Mouse (Mus musculus): ENCODE data around the gene Lrp8. TPM values are rescaled to one million over a fixed set of nuclear protein-coding genes. Genes with fewer than 3 reads are reported as not detected.
A peak's percentile ranks its signal among the peaks of the same experiment; 100 is the strongest.

The Lrp8 gene
- 48.8 and 62.8 TPM in 2 replicates for polyA plus RNA-seq (2015; fragmentation: Nextera tagmentation; extraction: Ambion mirVana)

DNA sequence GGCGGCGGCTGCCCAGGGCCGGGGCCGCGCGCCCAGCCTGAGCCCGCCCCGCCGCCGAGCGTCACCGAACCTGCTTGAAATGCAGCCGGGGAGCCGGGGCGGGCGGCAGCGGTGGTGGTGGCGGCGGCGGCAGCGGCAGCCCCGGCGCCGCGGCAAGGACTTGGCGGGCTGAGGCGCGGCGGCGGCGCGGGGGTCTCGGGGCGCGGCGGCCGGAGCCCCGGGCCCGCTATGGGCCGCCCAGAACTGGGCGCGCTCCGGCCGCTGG lies at the start of gene Lrp8:
Gene Lrp8 (plus strand): TSS at position 77 of the 265 bp plus-strand sequence.
- ATAC-seq (ENCODE audit: low FRiP score), result no peak; the same call in 1 of the 2 replicates
- H3K9ac ChIP-seq (replicated peaks), result peak within 1 kb of the TSS; percentile 95
- peak within 1 kb of the TSS; percentile 87 for H3K4me3 ChIP-seq (replicated peaks)
- H3K36me3 ChIP-seq, result peaks cover 6% of the 10 kb centered on the region; the same call in 1 of the 2 replicates
- H3K9me3 ChIP-seq (replicated peaks), result no peaks in the 10 kb centered on the region
- H3K4me1 ChIP-seq, result peaks cover 53% of the 10 kb centered on the region
- H3K27me3 ChIP-seq (replicated peaks), result no peaks in the 10 kb centered on the region
- peak within 1 kb of the TSS; percentile 92 for H3K4me2 ChIP-seq
- under 1% methylated on average over 25 of the region's 44 CpGs for WGBS
- peak within 1 kb of the TSS; percentile 99 for H3K27ac ChIP-seq (replicated peaks)

GRCm38 (mm10) chr4:107756222-107756621 lies 45.8 kb upstream of the Lrp8 start:
- H3K4me3 ChIP-seq (replicated peaks), result no peak overlapping the region
- no peaks in the 10 kb centered on the region for H3K9me3 ChIP-seq (replicated peaks)
- H3K4me1 ChIP-seq, result peaks cover 32% of the 10 kb centered on the region
- no peak overlapping the region for H3K4me2 ChIP-seq
- H3K27me3 ChIP-seq (replicated peaks), result no peaks in the 10 kb centered on the region
- no peak overlapping the region for H3K9ac ChIP-seq (replicated peaks)
- no peaks in the 10 kb centered on the region for H3K36me3 ChIP-seq
- no peak for ATAC-seq (ENCODE audit: low FRiP score)
- 13% methylated on average over 10 of the region's 10 CpGs for WGBS
- no peak overlapping the region for H3K27ac ChIP-seq (replicated peaks)

- ATAC-seq (ENCODE audit: low FRiP score), result no peak
- H3K4me1 ChIP-seq, result peaks cover 32% of the 10 kb centered on the region
- no peaks in the 10 kb centered on the region for H3K36me3 ChIP-seq
- H3K9ac ChIP-seq (replicated peaks), result no peak overlapping the region
- WGBS, result 59% methylated on average over 15 of the region's 15 CpGs
- H3K4me2 ChIP-seq, result no peak overlapping the region
- H3K9me3 ChIP-seq (replicated peaks), result no peaks in the 10 kb centered on the region
- H3K4me3 ChIP-seq (replicated peaks), result no peak overlapping the region
- H3K27me3 ChIP-seq (replicated peaks), result no peaks in the 10 kb centered on the region
- H3K27ac ChIP-seq (replicated peaks), result no peak overlapping the region
Measured at GRCm38 (mm10) chr4:107757487-107758470, 44.3 kb upstream of the Lrp8 start.

DNA sequence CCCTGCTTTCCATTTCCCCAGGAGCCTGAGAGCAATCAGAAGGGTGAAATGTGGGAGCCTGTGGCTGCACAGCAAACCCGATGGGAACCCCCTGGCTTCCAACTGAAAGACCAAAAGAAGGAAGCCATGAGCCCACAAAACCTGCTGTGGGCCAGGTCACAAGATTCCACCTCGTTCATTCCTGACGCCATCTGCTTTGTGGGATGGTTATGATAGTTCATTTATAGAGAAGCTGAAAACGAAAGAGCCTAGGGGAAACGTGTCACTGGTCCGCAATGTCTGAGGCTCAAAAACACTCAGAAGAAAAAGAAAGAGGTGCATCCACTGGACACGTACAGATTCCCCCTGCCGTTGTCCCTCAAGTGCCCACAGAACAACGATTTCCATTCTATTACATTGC lies 43.1 kb upstream of the Lrp8 start:
- Histone ChIP-seq H3K9me3 (replicated peaks) (no peaks in the 10 kb centered on the region), H3K27me3 (replicated peaks) (no peaks in the 10 kb centered on the region), H3K9ac (replicated peaks) (no peak overlapping the region), H3K4me2 (no peak overlapping the region), H3K36me3 (no peaks in the 10 kb centered on the region), H3K4me3 (replicated peaks) (no peak overlapping the region), H3K27ac (replicated peaks) (no peak overlapping the region), H3K4me1 (peaks cover 28% of the 10 kb centered on the region)
- ATAC-seq (ENCODE audit: low FRiP score), result no peak
- WGBS, result 82% methylated on average over 9 of the region's 9 CpGs

GRCm38 (mm10) chr4:107763001-107763400 lies 39.1 kb upstream of the Lrp8 start:
- 67% methylated on average over 3 of the region's 3 CpGs for WGBS
- no peak overlapping the region for H3K4me2 ChIP-seq
- H3K27me3 ChIP-seq (replicated peaks), result no peaks in the 10 kb centered on the region

GRCm38 (mm10) chr4:107763598-107763997 lies 38.5 kb upstream of the Lrp8 start:
- Histone ChIP-seq H3K27ac (replicated peaks) (no peak overlapping the region), H3K4me2 (no peak overlapping the region), H3K9ac (replicated peaks) (no peak overlapping the region), H3K4me3 (replicated peaks) (no peak overlapping the region), H3K27me3 (replicated peaks) (no peaks in the 10 kb centered on the region), H3K36me3 (no peaks in the 10 kb centered on the region), H3K9me3 (replicated peaks) (no peaks in the 10 kb centered on the region), H3K4me1 (peaks cover 5% of the 10 kb centered on the region)
- 98% methylated on average over 2 of the region's 2 CpGs for WGBS
- ATAC-seq (ENCODE audit: low FRiP score), result no peak

More at GRCm38 (mm10) chr4:107763001-107763400, 39.1 kb upstream of the Lrp8 start:
- ATAC-seq (ENCODE audit: low FRiP score), result no peak
- H3K36me3 ChIP-seq, result no peaks in the 10 kb centered on the region
- H3K4me3 ChIP-seq (replicated peaks), result no peak overlapping the region
- no peaks in the 10 kb centered on the region for H3K9me3 ChIP-seq (replicated peaks)
- H3K27ac ChIP-seq (replicated peaks), result no peak overlapping the region
- H3K4me1 ChIP-seq, result peaks cover 10% of the 10 kb centered on the region
- no peak overlapping the region for H3K9ac ChIP-seq (replicated peaks)

DNA sequence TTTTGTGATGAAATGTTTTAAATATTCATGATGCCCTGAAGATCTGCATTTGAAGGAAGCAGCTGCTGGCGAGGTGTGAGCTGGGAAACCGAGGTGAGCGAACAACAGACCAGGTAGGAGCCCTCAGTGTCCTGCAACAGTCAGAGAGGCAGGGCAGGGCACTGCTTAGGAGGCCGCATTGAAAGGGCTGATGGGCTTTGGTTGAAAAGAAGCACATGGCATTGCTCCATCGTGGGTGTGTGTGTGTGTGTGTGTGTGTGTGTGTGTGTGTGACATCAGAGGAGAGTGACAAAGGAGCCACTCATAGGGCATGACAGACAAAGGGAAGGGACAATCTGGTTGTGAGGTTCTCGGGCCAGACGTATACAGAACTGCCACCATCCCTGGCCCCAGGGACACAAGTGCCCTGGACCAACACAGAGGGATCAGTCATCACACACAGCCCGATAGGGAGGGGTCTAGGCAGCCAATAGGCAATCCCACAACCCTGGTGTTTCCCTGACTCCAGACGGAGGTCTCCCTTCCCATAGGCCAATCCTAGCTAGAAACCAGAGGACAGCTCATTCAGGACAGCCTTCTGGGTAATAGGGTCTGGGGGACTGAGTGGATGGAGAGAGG lies 36.8 kb upstream of the Lrp8 start:
- Histone ChIP-seq H3K4me3 (replicated peaks) (no peak overlapping the region), H3K4me1 (peaks cover 5% of the 10 kb centered on the region), H3K36me3 (no peaks in the 10 kb centered on the region), H3K9ac (replicated peaks) (no peak overlapping the region), H3K27me3 (replicated peaks) (no peaks in the 10 kb centered on the region), H3K9me3 (replicated peaks) (no peaks in the 10 kb centered on the region), H3K27ac (replicated peaks) (no peak overlapping the region), H3K4me2 (no peak overlapping the region)
- WGBS, result 45% methylated on average over 9 of the region's 9 CpGs
- ATAC-seq (ENCODE audit: low FRiP score), result no peak

- H3K4me2 ChIP-seq, result no peak overlapping the region
- no peak overlapping the region for H3K4me3 ChIP-seq (replicated peaks)
- no peak overlapping the region for H3K9ac ChIP-seq (replicated peaks)
- ATAC-seq (ENCODE audit: low FRiP score), result no peak
- H3K36me3 ChIP-seq, result no peaks in the 10 kb centered on the region
- no peaks in the 10 kb centered on the region for H3K9me3 ChIP-seq (replicated peaks)
- no peak overlapping the region for H3K27ac ChIP-seq (replicated peaks)
- no peaks in the 10 kb centered on the region for H3K27me3 ChIP-seq (replicated peaks)
- WGBS, result 23% methylated on average over 5 of the region's 5 CpGs
- peaks cover 5% of the 10 kb centered on the region for H3K4me1 ChIP-seq
Measured at GRCm38 (mm10) chr4:107766182-107766581, 35.9 kb upstream of the Lrp8 start.

GRCm38 (mm10) chr4:107772122-107772825 lies 29.8 kb upstream of the Lrp8 start:
- H3K4me2 ChIP-seq, result no peak overlapping the region
- H3K9ac ChIP-seq (replicated peaks), result no peak overlapping the region
- 55% methylated on average over 16 of the region's 16 CpGs for WGBS
- no peak overlapping the region for H3K4me3 ChIP-seq (replicated peaks)
- H3K36me3 ChIP-seq, result no peaks in the 10 kb centered on the region
- H3K9me3 ChIP-seq (replicated peaks), result no peaks in the 10 kb centered on the region
- no peak for ATAC-seq (ENCODE audit: low FRiP score)
- H3K27me3 ChIP-seq (replicated peaks), result no peaks in the 10 kb centered on the region
- H3K27ac ChIP-seq (replicated peaks), result no peak overlapping the region
- peaks cover 21% of the 10 kb centered on the region for H3K4me1 ChIP-seq

DNA sequence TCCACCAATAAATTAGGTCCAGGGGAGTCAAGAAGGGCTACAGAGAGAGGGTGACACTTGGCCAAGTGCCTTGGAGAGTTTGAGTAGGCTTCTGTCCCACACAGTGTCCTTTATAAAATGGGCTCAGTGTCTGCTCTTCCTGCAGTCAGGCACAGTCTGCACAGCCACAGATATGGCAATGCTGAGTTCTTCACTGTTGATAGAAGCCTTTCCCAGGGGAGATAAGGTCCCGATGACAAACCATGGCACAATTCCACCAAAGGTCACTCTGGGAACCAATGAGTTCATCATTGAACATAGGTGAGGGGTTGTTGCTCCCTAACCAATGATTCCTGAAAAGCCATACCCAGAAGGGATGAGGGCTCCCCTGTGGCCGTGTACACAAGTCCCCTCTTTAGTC lies 27.2 kb upstream of the Lrp8 start:
- Histone ChIP-seq H3K4me3 (replicated peaks) (no peak overlapping the region), H3K27ac (replicated peaks) (no peak overlapping the region), H3K4me2 (no peak overlapping the region), H3K27me3 (replicated peaks) (no peaks in the 10 kb centered on the region), H3K9ac (replicated peaks) (no peak overlapping the region), H3K4me1 (peaks cover 22% of the 10 kb centered on the region), H3K9me3 (replicated peaks) (no peaks in the 10 kb centered on the region), H3K36me3 (no peaks in the 10 kb centered on the region)
- ATAC-seq (ENCODE audit: low FRiP score), result no peak
- 75% methylated on average over 2 of the region's 2 CpGs for WGBS

DNA sequence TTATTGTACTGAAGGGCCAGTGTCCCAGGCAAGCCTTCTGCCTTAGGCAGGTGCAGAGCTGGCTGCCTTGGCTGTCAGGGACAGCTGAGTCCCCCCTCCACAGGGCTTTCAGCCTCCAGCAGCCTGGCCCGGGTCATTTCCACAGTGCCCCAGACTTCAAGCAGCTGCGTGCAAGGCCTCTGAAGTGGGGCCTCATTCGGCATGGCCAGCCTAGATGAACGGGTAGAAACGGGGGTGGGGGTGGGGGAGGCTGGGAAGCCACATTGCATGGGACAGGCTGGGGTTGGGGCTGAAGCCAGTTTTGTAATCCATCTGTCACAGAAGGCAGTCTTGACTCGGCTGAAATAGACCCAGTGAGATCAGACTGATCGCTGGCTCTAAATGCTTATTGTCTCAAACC lies 26.4 kb upstream of the Lrp8 start:
- Histone ChIP-seq H3K4me2 (no peak overlapping the region), H3K36me3 (no peaks in the 10 kb centered on the region), H3K9ac (replicated peaks) (no peak overlapping the region), H3K27ac (replicated peaks) (peak overlapping the region; percentile 51; the same call in 1 of the 2 replicates), H3K4me3 (replicated peaks) (no peak overlapping the region), H3K4me1 (peaks cover 30% of the 10 kb centered on the region), H3K27me3 (replicated peaks) (no peaks in the 10 kb centered on the region), H3K9me3 (replicated peaks) (no peaks in the 10 kb centered on the region)
- 16% methylated on average over 7 of the region's 7 CpGs for WGBS
- ATAC-seq (ENCODE audit: low FRiP score), result no peak
